Mouse (Mus musculus): ENCODE results near the gene Cd19.

GRCm38 (mm10) chr7:126463004-126463403 is 48.3 kb upstream of the Cd19 start, which contains the start of gene Atp2a1:
- TF ChIP-seq CTCF (conservative IDR thresholded peaks at IDR 0.05 in 1 of 2, IDR thresholded peaks at IDR 0.05 in 1 of 2; ENCODE audit: low read depth in 2 of 2, low read length in 2 of 2) (no peak), TCF12 (IDR thresholded peaks at IDR 0.05; ENCODE audit: low read depth, low read length) (no peak), KAT2A (IDR thresholded peaks at IDR 0.05; ENCODE audit: insufficient replicate concordance, low read length) (no peak), CHD2 (IDR thresholded peaks at IDR 0.05; ENCODE audit: low read length) (no peak), MAX (IDR thresholded peaks at IDR 0.05; ENCODE audit: low read length) (no peak), NRF1 (IDR thresholded peaks at IDR 0.05; ENCODE audit: low read depth, low read length) (no peak), POLR2A (IDR thresholded peaks at IDR 0.05; ENCODE audit: low read depth, low read length) (no peak), GABPA (IDR thresholded peaks at IDR 0.05; ENCODE audit: insufficient replicate concordance, low read depth, low read length) (no peak), MEF2A (IDR thresholded peaks at IDR 0.05; ENCODE audit: borderline replicate concordance, low read depth, low read length) (no peak), ZC3H11A (IDR thresholded peaks at IDR 0.05; ENCODE audit: low read depth, low read length) (no peak), USF1 (IDR thresholded peaks at IDR 0.05; ENCODE audit: low read depth, low read length) (no peak), EP300 (IDR thresholded peaks at IDR 0.05; ENCODE audit: low read length) (no peak), JUND (conservative IDR thresholded peaks at IDR 0.05; ENCODE audit: low read depth, low read length) (no peak), MYC (IDR thresholded peaks at IDR 0.05; ENCODE audit: low read depth, low read length) (no peak)
